Mouse (Mus musculus): Measurements from ENCODE around the gene Pctp. TPM values are rescaled to one million over a fixed set of nuclear protein-coding genes. Genes with fewer than 3 reads are reported as not detected.

Pctp gene
- 1 to 10 TPM; 1.5 to 2.8 (median 1.9) TPM for total RNA-seq (2022)

DNA sequence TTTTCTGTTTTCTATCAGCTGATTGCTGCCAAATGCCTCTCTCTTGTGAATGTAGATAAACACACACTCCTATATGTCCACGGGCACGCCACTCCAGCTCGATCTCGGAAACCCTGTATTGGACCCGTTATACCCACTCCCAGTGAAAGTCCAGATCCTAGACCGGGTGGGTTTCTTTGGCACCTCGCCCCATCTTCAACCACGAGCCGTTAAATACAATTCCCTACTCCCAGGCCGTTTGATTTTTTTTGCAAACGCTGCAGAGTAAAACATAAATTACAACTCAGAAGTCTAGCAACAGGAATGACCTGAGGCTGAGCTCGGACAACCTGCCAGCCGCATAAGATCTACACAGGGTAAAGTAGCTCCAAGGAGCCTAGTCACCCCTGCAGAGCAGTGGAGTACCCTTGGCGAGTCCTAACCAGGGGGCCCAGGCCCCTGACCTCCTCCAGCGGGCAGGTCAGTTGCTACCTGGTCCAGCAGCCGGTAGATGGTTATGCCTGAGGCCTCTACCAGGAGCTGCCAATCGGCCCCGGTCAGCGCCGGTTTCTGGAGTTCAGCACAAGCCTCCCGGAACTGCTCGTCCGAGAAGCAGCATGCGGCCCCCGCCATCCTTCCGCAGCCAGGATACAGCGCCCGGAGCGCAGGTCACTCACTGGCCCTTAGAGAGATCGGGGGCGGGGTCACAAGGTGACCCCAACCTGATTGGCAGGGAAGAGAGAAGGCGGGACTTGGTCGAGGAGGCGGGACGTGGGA, at the start of gene Pctp:
TSS of gene Pctp (minus strand) at position 664 of the 756 bp plus-strand sequence.
- DNase-seq (ENCODE audit: low spot score in 2 of 2), result peak in 1 of 2 experiments; percentile 8

- DNase-seq (ENCODE audit: low spot score in 2 of 2), result no peak
These were observed 47.3 kb upstream of the Pctp start for GRCm38 (mm10) chr11:90050016-90050415.

- DNase-seq (ENCODE audit: low spot score in 2 of 2), result no peak
These were observed 44.6 kb upstream of the Pctp start for GRCm38 (mm10) chr11:90047271-90047670.

GRCm38 (mm10) chr11:90046211-90046610, 43.5 kb upstream of the Pctp start:
- DNase-seq (ENCODE audit: low spot score in 2 of 2), result no peak

- no peak for DNase-seq (ENCODE audit: low spot score in 2 of 2)
These were observed 41.8 kb upstream of the Pctp start for GRCm38 (mm10) chr11:90044459-90044858.

DNA sequence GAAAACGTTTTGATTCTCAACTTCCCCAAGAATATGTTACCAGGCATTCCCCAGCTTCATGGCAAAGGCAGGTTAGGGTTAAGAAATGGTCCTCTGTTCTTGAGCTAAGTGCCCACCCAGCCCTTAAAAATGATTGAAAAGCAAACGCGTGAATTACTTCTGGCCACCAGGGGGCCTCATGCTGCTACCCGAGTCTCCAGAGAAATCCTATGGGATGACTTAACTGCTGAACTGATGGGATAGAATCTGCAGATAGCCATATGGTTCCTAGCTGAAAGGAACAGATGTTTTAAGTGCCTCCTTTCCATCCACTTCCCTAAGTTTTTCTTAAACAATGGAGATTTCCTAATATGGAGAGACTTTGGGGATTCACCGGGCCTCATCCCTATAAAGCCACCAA, 35.3 kb upstream of the Pctp start:
- DNase-seq (ENCODE audit: low spot score in 2 of 2), result peak in 1 of 2 experiments; percentile 43

DNA sequence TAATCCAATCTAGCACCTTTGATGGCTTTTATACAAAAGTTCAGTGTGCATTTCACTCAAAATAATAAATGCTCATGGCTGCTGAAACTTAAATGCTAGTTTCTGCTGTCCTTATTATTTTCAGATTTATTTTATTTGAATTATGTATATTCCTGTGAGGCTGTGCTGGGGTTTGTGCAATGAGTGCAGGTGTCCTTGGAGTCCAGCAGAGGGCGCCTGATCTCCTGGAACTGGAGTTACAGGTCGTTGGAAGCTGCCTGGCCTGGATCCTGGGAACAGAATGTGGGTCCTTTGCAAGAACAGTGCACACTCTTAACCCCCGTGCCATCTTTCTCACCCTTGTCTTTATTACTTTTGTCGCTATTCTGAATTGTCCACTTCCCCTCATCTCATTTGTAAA, 33.7 kb upstream of the Pctp start:
- no peak for DNase-seq (ENCODE audit: low spot score in 2 of 2)

GRCm38 (mm10) chr11:90035532-90035931, 32.8 kb upstream of the Pctp start:
- no peak for DNase-seq (ENCODE audit: low spot score in 2 of 2)

GRCm38 (mm10) chr11:90034646-90035045, 32.0 kb upstream of the Pctp start:
- DNase-seq (ENCODE audit: low spot score in 2 of 2), result no peak

DNA sequence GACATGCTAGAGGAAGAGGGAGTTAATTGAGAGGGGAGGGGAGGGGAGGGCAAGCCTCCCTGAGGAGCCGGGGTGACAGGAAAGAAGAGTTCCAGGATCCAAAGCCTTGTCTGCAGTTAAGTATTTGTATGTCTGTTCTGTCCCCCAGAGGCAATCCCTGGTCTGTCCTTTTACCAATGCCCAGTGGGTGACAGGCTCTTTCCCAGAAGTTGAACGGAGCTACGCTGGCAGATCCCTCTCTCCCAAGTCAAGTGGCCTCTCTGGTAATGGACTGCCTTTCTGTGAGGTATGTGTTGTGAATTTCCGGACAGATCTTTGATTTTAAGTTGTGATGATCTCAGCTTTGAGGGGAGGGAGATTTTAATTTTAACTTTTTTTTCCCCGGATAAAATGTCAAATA, 30.7 kb upstream of the Pctp start:
- DNase-seq (ENCODE audit: low spot score in 2 of 2), result no peak

GRCm38 (mm10) chr11:90032807-90033206, 30.1 kb upstream of the Pctp start:
- no peak for DNase-seq (ENCODE audit: low spot score in 2 of 2)

DNA sequence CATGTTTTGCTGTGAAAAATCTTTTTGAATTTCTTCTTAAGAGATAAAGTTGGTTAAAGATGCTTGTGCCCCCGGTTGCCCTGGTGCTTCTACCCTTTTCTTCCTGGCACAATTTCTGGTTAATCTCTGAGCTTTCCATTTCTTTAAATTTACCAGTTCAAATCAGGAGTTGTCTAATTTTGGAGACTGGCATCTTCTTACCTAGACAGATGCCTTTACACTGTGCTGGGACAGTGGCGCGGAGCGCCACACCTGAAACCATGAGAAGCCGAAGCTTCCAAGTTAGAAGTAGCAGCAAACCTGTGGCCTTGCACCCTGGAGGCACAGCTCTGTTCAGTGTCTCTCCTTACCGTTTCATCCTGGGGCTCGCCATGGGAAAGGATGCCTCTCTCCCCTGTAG, 28.4 kb upstream of the Pctp start:
- no peak for DNase-seq (ENCODE audit: low spot score in 2 of 2)

GRCm38 (mm10) chr11:90030557-90030956, 27.9 kb upstream of the Pctp start:
- DNase-seq (ENCODE audit: low spot score in 2 of 2), result peak in 1 of 2 experiments; percentile 42

DNA sequence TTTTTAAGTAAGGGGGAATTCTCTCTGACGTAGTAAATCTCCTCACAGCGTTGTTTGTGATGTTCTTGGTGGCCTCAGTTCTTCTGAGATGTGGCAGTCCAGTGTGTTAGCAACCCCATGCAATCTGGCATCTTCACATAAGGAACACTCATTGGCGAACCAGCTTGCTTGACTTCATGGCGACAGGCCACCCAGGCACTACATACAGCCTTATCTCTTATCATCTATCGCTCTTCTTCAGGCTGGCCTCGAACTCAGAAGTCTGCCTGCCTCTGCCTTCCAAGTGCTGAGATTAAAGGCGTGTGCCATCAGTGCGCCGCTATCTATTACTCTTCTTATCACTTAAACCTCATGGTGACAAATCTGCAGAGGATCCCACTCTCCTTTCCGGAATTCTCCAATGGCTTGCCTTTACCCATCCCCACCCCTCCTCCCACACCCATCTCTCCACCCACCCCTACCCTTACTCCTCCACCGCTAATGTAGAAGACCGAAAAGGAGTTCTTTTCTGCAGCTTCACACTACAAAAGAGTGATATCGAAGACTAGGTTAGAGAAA, 27.2 kb upstream of the Pctp start, which contains the start of gene Tmem100:
TSS of gene Tmem100 (plus strand) at position 508 of the 558 bp plus-strand sequence.
- no peak for DNase-seq (ENCODE audit: low spot score in 2 of 2)

DNA sequence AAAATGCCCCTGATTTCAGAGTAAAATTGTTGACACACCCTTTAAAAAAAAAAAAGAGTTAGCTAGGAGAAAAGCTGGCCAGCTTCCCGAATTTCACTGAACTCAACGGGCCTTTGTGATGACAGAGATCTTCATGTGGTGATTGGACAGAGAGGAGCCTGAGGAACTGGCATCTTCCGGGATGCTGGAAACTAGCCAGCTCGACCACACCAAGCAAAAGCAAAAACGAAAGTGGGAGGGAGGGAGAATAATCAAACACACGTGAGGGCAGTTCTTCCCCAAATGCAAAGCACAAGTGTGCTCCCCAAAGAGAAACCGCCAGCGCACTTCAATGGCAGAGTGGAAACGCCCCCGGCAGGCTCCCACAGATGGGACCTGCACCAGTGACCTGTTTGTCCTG, 26.7 kb upstream of the Pctp start:
- DNase-seq (ENCODE audit: low spot score in 2 of 2), result peak in 1 of 2 experiments; percentile 13

- DNase-seq (ENCODE audit: low spot score in 2 of 2), result no peak
These were observed 26.1 kb upstream of the Pctp start for GRCm38 (mm10) chr11:90028746-90029145.

DNA sequence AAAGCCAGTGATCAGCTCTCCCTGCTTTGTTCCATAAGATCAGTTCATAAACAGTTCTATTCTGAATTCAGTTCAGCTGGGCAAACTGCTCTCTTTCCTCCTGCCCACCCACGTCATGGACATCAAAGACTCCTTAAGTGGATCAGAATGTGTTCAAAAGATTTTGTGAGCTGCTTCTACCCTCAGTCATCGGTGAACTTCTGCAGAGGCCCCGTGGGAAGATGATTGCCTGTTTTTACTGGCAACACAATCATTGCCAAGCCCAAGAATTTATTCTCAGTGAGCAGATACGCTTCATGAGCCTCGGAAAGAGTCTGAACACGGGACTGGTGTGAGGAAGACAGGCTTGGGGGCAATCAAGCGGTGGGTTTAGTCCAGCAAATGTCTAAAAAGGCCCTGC, 24.5 kb upstream of the Pctp start:
- DNase-seq (ENCODE audit: low spot score in 2 of 2), result no peak

- DNase-seq (ENCODE audit: low spot score in 2 of 2), result no peak
These were observed 24.1 kb upstream of the Pctp start for GRCm38 (mm10) chr11:90026802-90027174.

DNA sequence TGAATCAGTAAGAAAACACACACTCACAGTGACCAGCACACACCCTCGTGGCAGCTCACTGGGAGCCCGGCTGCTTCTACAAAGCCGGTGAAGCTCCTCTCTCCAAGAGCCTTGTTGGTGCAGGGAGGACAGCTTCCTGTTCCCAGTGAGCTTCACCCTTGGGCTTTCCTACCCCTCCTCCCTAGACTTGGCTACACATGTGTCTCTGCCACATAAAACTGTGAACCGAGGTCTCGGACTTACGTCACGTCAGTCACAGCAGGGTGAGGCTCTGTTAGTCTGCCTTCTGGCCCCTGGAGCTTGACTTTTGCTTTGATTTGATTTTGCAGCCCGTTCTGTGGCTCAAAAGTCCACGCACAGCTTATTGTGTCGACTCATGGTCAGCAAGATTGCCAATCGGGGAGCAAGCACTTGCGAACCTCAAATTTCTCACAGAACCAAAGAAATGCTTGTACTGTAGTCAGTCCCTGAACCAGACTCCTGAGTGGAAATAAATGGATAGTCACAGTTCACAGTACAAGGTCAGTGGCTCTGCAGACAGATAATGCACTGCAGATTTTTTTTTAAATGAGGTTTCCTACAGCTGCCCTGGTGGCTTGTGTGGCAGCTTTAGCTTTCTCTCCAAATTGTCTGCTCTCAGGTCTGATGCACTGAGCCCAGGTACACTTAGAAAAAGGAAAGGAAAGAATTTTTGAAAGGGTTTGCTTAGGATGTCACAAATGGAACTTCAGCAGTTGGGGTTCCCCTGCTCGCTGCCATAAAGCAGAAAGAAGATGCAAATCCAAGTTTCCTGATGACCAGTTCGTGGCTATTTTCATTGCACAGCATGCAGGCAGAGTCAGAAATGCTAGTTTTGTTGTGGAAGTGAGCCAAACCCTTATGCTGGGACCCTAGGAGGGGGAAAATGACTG, 23.5 kb upstream of the Pctp start:
- DNase-seq (ENCODE audit: low spot score in 2 of 2), result no peak

DNA sequence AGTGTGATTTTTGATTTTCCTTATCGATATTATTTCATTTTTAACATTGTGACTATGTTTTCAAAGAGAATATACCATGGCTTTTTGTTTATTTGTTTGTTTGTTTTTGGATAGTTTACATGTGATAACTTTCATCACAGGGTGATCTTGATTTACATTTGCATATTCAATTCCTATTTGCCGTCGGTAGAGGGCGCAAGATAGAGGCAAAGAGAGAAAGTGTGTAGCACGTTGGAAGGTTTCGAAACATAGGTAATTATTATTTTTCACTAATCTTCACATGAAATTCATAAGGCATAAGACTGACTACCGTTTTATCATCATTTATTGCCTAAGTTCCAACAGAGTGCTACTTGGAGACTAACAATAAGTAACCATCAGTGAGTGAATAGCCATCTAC, 16.5 kb upstream of the Pctp start:
- peak in 1 of 2 experiments; percentile 19 for DNase-seq (ENCODE audit: low spot score in 2 of 2)

- DNase-seq (ENCODE audit: low spot score in 2 of 2), result no peak
These were observed 12.6 kb upstream of the Pctp start for GRCm38 (mm10) chr11:90015281-90015680.

DNA sequence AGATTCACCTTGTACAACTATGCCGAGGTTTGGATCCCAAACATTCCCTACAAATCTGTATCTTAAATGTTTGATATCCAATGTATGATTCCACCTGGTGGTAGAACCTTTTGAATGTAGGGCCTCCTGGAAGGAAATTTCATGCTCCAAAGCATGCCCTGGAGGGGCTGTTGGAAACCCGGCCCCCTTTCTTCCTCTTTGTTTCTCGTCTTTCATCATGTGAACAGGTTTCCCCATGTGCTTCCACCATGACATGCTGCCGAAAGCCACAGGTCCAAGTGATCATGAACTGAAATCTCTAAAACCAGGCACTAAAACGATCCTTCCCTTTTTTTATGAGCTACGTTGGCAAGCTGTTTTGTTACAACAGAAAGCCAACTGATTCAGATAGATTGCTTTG, 11.0 kb upstream of the Pctp start:
- no peak for DNase-seq (ENCODE audit: low spot score in 2 of 2)
